Mouse (Mus musculus): ENCODE results near the gene Unc93b1. TPM values are rescaled to one million over a fixed set of nuclear protein-coding genes. Genes with fewer than 3 reads are reported as not detected.

The Unc93b1 gene
- 34.5 and 44.9 TPM in 2 replicates for polyA plus RNA-seq (2011; ENCODE audit: insufficient read length, low read depth, missing spikeins)

GRCm38 (mm10) chr19:3935032-3935895, at the start of gene Unc93b1:
Gene Unc93b1 (plus strand): TSS chr19:3935186.
- Histone ChIP-seq H3K27ac (ENCODE audit: insufficient read depth, low read length) (no peak within 1 kb of the TSS), H3K4me3 (ENCODE audit: insufficient read depth, low read length) (peak within 1 kb of the TSS; percentile 40), H3K4me1 (ENCODE audit: control insufficient read depth, insufficient read depth, low read length) (peaks cover under 1% of the 10 kb centered on the region; the same call in 1 of the 2 replicates)
- TF ChIP-seq CTCF (IDR thresholded peaks at IDR 0.05; ENCODE audit: borderline replicate concordance, insufficient read depth, low read length), result no peak
- TF ChIP-seq POLR2A (IDR thresholded peaks at IDR 0.05; ENCODE audit: low read depth, low read length), result peak; percentile 67

- H3K4me3 ChIP-seq (ENCODE audit: insufficient read depth, low read length), result no peak overlapping the region
- TF ChIP-seq POLR2A (IDR thresholded peaks at IDR 0.05; ENCODE audit: low read depth, low read length), result no peak
- TF ChIP-seq CTCF (IDR thresholded peaks at IDR 0.05; ENCODE audit: borderline replicate concordance, insufficient read depth, low read length), result no peak
- no peak overlapping the region for H3K27ac ChIP-seq (ENCODE audit: insufficient read depth, low read length)
- H3K4me1 ChIP-seq (ENCODE audit: control insufficient read depth, insufficient read depth, low read length), result no peaks in the 10 kb centered on the region
These were observed 45.9 kb upstream of the Unc93b1 start for GRCm38 (mm10) chr19:3889096-3889495.

- TF ChIP-seq CTCF (IDR thresholded peaks at IDR 0.05; ENCODE audit: borderline replicate concordance, insufficient read depth, low read length), result peak; percentile 31; the same call in 1 of the 2 replicates
- no peak for TF ChIP-seq POLR2A (IDR thresholded peaks at IDR 0.05; ENCODE audit: low read depth, low read length)
- no peaks in the 10 kb centered on the region for H3K4me1 ChIP-seq (ENCODE audit: control insufficient read depth, insufficient read depth, low read length)
- H3K4me3 ChIP-seq (ENCODE audit: insufficient read depth, low read length), result no peak overlapping the region
- no peak overlapping the region for H3K27ac ChIP-seq (ENCODE audit: insufficient read depth, low read length)
These were observed 44.8 kb upstream of the Unc93b1 start for GRCm38 (mm10) chr19:3890181-3890580.

- Histone ChIP-seq H3K4me1 (ENCODE audit: control insufficient read depth, insufficient read depth, low read length) (no peaks in the 10 kb centered on the region), H3K4me3 (ENCODE audit: insufficient read depth, low read length) (no peak overlapping the region)
- TF ChIP-seq CTCF (IDR thresholded peaks at IDR 0.05; ENCODE audit: borderline replicate concordance, insufficient read depth, low read length), result no peak
- TF ChIP-seq POLR2A (IDR thresholded peaks at IDR 0.05; ENCODE audit: low read depth, low read length), result no peak
These were observed 41.4 kb upstream of the Unc93b1 start for GRCm38 (mm10) chr19:3893545-3894116.

GRCm38 (mm10) chr19:3894294-3894693, 40.7 kb upstream of the Unc93b1 start:
- Histone ChIP-seq H3K27ac (ENCODE audit: insufficient read depth, low read length) (no peak overlapping the region), H3K4me3 (ENCODE audit: insufficient read depth, low read length) (no peak overlapping the region), H3K4me1 (ENCODE audit: control insufficient read depth, insufficient read depth, low read length) (no peaks in the 10 kb centered on the region)
- TF ChIP-seq POLR2A (IDR thresholded peaks at IDR 0.05; ENCODE audit: low read depth, low read length) (no peak), CTCF (IDR thresholded peaks at IDR 0.05; ENCODE audit: borderline replicate concordance, insufficient read depth, low read length) (no peak)

More at GRCm38 (mm10) chr19:3893545-3894116, 41.4 kb upstream of the Unc93b1 start:
- H3K27ac ChIP-seq (ENCODE audit: insufficient read depth, low read length), result no peak overlapping the region

GRCm38 (mm10) chr19:3895171-3895631, 39.8 kb upstream of the Unc93b1 start:
- Histone ChIP-seq H3K27ac (ENCODE audit: insufficient read depth, low read length) (no peak overlapping the region), H3K4me1 (ENCODE audit: control insufficient read depth, insufficient read depth, low read length) (no peaks in the 10 kb centered on the region), H3K4me3 (ENCODE audit: insufficient read depth, low read length) (no peak overlapping the region)
- TF ChIP-seq POLR2A (IDR thresholded peaks at IDR 0.05; ENCODE audit: low read depth, low read length) (no peak), CTCF (IDR thresholded peaks at IDR 0.05; ENCODE audit: borderline replicate concordance, insufficient read depth, low read length) (no peak)

GRCm38 (mm10) chr19:3896208-3896607, 38.8 kb upstream of the Unc93b1 start:
- Histone ChIP-seq H3K4me1 (ENCODE audit: control insufficient read depth, insufficient read depth, low read length) (no peaks in the 10 kb centered on the region), H3K27ac (ENCODE audit: insufficient read depth, low read length) (no peak overlapping the region), H3K4me3 (ENCODE audit: insufficient read depth, low read length) (no peak overlapping the region)
- TF ChIP-seq POLR2A (IDR thresholded peaks at IDR 0.05; ENCODE audit: low read depth, low read length) (no peak), CTCF (IDR thresholded peaks at IDR 0.05; ENCODE audit: borderline replicate concordance, insufficient read depth, low read length) (no peak)

- Histone ChIP-seq H3K4me1 (ENCODE audit: control insufficient read depth, insufficient read depth, low read length) (no peaks in the 10 kb centered on the region), H3K27ac (ENCODE audit: insufficient read depth, low read length) (no peak overlapping the region), H3K4me3 (ENCODE audit: insufficient read depth, low read length) (no peak overlapping the region)
- no peak for TF ChIP-seq CTCF (IDR thresholded peaks at IDR 0.05; ENCODE audit: borderline replicate concordance, insufficient read depth, low read length)
- no peak for TF ChIP-seq POLR2A (IDR thresholded peaks at IDR 0.05; ENCODE audit: low read depth, low read length)
These were observed 37.4 kb upstream of the Unc93b1 start for GRCm38 (mm10) chr19:3897557-3897956.

GRCm38 (mm10) chr19:3898952-3899351, 36.0 kb upstream of the Unc93b1 start:
- Histone ChIP-seq H3K27ac (ENCODE audit: insufficient read depth, low read length) (no peak overlapping the region), H3K4me3 (ENCODE audit: insufficient read depth, low read length) (no peak overlapping the region), H3K4me1 (ENCODE audit: control insufficient read depth, insufficient read depth, low read length) (no peaks in the 10 kb centered on the region)
- TF ChIP-seq POLR2A (IDR thresholded peaks at IDR 0.05; ENCODE audit: low read depth, low read length) (no peak), CTCF (IDR thresholded peaks at IDR 0.05; ENCODE audit: borderline replicate concordance, insufficient read depth, low read length) (no peak)

GRCm38 (mm10) chr19:3899618-3900017, 35.4 kb upstream of the Unc93b1 start:
- Histone ChIP-seq H3K4me1 (ENCODE audit: control insufficient read depth, insufficient read depth, low read length) (no peaks in the 10 kb centered on the region), H3K27ac (ENCODE audit: insufficient read depth, low read length) (no peak overlapping the region), H3K4me3 (ENCODE audit: insufficient read depth, low read length) (no peak overlapping the region)
- TF ChIP-seq CTCF (IDR thresholded peaks at IDR 0.05; ENCODE audit: borderline replicate concordance, insufficient read depth, low read length) (no peak), POLR2A (IDR thresholded peaks at IDR 0.05; ENCODE audit: low read depth, low read length) (no peak)
